Mouse (Mus musculus) Muller cell, postnatal 12 days (primary cell): ENCODE data around the gene Abhd14a.
"Not testable (repeated sequence)": the region's sequence is repeated elsewhere in the genome, so short reads cannot be mapped to it uniquely, and the experiment has no call there.

Experiments
- DNase-seq: peaks from one replicate; pipeline ENCODE4 v3.0.0-alpha.2; 2015; ENCODE audit errors: inconsistent ontology term

Gene Abhd14a

DNA sequence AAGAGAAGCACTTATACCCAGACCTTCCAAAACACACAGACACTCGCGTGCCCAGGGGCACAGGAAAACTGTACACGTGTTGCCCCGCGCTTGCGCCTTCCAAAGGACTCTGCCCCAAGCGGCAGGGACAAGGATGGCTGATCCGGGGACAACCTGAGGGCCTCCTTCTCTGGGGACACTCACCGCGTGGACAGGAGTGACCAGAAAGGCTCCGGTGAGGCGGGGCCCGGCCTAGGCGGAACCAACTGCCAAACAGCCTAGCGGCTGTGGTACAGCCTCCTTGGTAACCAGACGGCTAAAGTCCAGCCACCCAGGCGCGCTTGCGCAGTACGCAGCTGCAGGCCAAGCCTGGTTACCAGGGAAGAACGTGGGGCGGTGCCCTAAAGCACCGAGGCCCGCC, at the start of gene Abhd14a, which contains the start of gene Abhd14b:
Gene Abhd14a, minus strand, starts transcription at position 331 of the 400 bp plus-strand sequence.
Gene Abhd14b, plus strand, starts transcription at position 112 of the 400 bp plus-strand sequence.
- peak; percentile 96 for DNase-seq

GRCm38 (mm10) chr9:106487602-106488001, 40.1 kb upstream of the Abhd14a start:
- not testable (repeated sequence) for DNase-seq

DNA sequence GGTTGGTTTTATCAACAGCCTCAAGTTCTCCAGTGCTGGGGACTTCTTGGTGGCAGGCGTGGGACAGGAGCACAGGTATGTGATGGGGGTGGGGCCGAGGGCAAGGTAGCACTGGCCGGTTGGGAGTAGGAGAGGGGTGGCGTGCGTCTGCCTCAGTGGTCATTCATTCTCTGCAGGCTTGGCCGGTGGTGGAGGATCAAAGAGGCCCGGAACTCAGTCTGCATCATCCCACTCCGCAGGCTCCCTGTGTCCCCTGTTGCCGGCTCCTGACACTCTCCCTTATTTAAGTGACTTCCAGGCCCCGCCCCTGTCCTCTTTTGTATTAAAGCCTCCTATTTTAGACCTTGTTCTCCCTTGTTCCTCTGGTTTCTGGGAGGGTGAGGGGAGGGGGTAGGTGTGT, 37.6 kb upstream of the Abhd14a start:
- no peak for DNase-seq

GRCm38 (mm10) chr9:106483606-106484005, 36.1 kb upstream of the Abhd14a start:
- DNase-seq: no peak

GRCm38 (mm10) chr9:106483136-106483535, 35.7 kb upstream of the Abhd14a start:
- no peak for DNase-seq

GRCm38 (mm10) chr9:106482578-106483115, 35.2 kb upstream of the Abhd14a start:
- no peak for DNase-seq

- DNase-seq: no peak
These were observed 34.2 kb upstream of the Abhd14a start for GRCm38 (mm10) chr9:106481676-106482075.

DNA sequence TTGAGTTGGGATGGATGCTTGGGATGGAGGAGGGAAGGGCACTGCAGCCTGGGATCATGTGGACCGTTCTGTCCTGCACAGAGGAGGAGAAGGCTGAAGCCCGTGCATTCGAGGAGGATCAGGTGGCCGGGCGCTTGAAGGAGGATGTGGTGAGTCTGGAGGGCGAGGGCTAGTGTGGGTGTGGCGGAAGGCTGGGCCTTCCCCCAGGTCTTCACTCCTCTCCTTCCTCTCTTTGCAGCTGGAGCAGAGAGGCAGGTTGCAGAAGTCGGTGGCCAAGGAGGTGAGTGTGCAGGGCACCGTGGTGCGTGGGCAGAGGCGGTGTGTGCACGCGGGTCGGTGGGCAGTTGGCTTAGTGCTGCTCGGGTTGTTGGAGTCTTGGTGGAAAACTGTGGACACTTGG, 33.6 kb upstream of the Abhd14a start:
- DNase-seq: no peak

DNA sequence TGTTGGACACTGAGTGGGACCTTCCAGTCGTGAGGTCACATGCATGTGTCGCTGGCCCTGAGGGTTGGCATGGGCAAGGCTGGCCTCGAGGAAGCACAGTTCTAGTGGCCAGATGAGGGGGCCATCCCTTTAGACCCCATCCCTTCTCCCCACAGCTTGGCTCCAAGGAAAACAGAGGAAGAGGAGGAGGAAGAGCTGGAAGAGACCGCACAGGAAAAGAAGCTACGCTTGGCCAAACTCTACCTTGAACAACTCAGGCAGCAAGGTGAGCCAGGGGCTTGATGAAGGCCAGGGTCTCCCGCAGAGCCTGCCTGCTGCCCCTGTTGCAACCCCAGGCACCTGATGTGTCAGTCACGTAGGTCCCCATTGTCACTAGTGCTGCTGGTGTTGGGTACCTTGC, 33.1 kb upstream of the Abhd14a start:
- DNase-seq: no peak

DNA sequence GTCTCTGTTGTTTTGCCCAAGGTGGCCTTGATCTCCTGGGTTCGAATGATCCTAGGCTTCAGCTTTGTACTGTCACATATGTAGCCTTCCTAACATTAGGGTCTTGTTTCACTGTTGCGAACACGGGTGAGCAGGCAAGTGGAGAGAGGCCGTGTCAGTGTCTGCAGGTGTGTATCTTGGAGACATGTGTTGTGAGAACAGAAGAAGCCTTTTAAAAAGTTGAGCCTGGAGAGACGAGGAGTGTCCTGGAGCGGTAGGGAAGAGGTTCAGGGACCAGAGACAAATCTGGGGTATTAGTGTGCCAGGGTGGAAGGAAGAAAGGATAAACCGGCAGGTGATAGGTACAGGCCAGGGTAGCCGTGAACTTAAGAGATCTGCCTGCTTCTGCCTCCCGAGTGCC, 30.6 kb upstream of the Abhd14a start:
- DNase-seq: no peak

- DNase-seq: no peak
These were observed 30.2 kb upstream of the Abhd14a start for GRCm38 (mm10) chr9:106477649-106478048.

DNA sequence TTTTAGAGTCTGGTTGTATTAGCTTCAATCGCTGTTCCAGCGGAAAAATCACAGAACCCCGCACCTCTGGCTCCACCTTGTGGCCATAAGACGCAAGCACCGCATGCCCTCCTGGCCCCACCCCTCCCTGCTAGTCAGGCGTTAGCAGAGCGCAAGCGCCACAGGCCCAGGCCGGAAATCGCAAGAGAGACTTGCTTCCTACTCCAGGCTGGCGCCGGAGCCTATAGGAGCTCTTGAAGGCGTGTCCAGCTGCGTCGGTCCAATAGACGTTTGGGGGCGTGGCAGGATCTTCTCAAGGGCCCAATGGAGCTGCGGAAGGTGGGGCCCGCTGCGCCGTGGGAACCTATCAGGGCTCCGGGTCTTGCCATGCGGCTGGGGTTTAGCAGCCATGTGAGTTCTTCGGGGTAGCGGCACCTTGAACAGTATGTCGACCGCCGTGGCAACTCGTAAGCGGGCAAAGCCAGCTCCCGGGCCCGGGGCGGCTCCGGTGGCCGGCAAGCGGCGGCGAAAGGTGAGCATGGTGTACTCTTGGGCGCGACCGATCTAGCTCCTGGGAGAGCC, 29.5 kb upstream of the Abhd14a start, which contains the start of gene Parp3:
Gene Parp3, minus strand, starts transcription at position 26 of the 561 bp plus-strand sequence.
- DNase-seq: peak; percentile 99

- peak; percentile 82 for DNase-seq
These were observed 28.8 kb upstream of the Abhd14a start for GRCm38 (mm10) chr9:106476002-106476923.

DNA sequence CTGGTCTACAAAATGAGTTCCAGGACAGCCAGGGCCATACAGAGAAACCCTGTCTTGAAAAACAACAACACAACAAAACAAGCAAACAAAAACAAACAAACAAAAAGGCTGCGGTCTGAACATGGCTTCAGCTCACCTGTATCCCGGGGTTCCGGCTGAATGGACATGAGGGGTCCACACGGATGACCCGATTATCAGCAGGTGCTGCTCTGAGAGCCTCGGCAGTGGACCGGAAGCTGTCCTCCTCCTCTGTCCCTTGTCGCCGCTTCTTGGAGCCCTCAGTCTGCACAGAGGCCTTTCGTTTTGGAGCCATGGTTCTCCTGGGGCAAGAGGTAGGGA, 28.2 kb upstream of the Abhd14a start, which contains the start of gene Rrp9:
Gene Rrp9, plus strand, starts transcription at position 301 of the 339 bp plus-strand sequence.
- no peak for DNase-seq

- no peak for DNase-seq
These were observed 27.6 kb upstream of the Abhd14a start for GRCm38 (mm10) chr9:106475046-106475445.

DNA sequence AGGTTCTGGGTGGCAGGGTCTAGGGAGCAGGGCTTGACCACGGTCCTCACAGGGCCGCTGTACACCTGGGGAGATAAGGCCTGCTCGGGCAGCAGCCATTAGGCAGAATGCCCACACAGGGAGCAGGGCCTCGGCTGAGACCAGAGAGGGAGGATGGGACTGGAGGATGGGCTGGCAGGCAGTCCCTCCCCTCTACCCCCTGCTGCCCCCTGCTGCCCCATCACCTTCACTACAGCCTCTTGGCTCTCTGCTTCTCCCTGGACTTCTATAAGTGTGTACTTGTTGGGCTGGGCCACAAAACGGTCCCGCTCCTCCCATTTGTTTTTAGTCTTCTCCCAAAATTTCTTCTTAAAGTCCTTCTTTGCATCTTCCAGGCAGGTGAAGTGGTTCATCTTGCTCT, 27.0 kb upstream of the Abhd14a start:
- DNase-seq: peak; percentile 80

DNA sequence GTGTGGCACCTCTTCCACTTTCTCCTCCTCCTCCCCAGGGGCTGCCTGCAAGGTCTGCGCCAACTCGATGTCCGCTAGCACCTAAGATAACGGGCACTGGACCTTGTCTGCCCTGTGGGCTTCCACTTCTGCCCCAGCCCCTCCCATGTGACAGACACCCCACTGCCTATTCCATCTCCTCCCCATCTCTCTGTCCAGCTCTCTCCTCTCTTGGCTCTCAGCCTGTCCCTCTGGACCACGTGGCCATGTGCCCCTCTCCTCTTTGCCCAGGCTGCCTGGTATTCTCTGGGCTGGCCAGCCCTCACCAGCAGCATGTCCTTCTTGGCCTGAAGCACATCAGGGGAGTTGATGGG, 26.3 kb upstream of the Abhd14a start:
- no peak for DNase-seq

DNA sequence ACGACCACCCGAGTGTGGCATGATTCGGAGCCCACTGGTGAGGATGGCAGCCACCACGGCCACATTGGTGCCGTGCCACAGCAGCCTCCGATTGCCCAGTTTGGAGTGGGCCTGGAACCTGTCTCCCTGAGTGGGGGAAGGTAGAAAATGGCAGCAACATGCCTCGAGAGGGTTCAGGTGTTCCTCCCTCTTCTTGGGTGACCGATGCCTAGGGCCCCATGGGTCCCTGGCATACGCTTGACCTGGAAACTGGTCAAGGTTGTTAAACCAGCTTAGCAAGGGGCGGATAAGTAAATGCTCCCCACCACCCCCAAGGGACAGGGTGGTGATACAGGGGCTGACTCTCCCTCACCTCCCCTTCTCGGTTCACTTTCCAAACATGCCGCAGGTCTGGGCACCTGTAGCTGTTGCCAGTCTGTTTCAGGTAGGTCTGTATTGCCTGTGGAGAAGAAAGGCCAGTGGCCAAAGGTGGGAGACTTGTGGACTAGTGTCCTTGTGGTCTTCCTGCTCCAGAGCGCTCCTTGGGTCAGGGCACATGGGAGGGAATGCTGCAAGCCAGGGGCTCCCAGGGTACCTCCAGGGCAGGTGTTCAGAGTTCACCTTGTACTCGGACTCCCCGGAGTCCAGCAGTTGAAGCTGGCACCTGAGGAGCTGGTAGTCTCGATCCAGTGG, 25.7 kb upstream of the Abhd14a start:
- no peak for DNase-seq

DNA sequence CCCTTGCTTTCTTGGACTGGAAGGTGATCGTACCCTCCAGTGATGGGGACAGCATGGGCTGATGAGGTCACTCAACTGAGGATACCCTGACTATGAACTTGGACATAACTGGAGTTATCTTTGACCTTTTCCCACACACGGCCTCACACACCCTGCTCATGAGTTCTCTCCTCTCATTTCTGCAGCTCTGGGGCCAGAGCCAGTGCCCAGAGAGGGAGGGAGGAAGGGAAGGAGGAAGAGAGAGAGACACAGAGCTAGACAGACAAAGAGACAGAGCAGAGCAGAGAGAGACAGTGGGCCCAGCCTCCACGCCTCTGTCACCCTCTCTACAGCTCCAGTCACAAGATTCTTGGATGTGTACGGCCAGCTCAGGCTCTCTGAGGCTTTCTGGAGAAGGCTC, 24.8 kb upstream of the Abhd14a start:
- DNase-seq: peak; percentile 55

DNA sequence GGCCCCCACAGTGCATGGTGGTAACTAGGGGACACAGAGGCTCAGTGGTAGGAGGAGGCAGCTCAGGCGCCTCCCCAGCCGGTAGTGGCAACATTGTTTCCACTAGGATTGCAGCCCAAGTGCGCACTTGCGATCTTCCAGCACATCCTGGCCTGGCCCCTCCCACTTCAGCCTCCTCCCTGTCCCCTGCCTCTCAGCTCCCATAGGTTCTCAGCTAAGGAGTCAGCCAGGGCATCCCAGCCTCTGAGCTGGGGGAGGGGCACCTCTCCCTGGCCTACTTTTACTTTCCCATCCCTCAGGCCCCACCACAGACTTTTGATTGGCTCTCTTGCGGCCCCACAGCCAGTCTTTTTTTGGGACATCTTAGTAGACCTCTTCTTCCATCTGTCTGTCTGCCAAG, 24.4 kb upstream of the Abhd14a start:
- peak; percentile 91 for DNase-seq

DNA sequence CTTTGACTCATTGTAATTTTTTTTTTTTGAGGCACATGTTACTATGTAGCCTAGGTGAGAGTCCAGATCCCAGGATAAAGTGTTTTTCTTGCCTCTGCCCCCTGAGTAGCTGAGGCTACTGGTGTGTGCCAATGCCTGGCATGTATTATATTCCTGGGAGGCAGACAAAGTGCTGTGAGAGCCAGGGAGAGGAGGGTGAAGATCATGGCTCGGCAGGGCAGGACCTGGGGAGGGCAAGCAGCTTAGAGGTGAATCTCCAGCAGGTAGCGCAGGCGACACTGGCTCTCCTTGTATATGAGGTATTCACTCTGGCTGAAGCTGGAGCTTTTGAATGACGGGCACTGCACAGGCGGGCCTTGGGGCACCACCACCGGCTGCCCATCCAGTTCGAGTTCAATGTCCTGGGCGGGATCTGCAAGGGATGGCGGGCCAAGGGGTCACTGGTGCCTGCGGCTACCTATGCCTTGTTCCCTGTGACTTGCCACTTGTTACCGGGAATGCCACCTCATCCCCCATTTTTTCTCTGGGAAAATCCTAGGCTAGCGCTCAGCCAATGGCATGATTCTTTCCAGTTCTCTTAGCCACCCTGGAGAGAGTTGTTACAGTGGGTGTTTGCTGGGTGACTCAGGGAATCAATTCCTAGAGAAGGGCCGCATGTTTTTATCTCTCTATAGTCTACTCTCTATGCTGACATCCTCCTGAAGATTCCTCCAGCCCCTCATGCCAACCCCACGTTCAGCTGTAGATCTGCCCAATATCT, 23.7 kb upstream of the Abhd14a start:
- no peak for DNase-seq
